Mouse (Mus musculus): Measurements from ENCODE around the gene Vstm4. TPM values are rescaled to one million over a fixed set of nuclear protein-coding genes. Genes with fewer than 3 reads are reported as not detected.

Gene Vstm4
- total RNA-seq (2018; cell fraction: chromatin; rRNA removed), result under 1 TPM in 1 of 26 experiments, not detected in 25; 0.76 TPM
- under 1 TPM in 3 of 26 experiments, not detected in 23; 0.05 to 0.06 (median 0.06) TPM for total RNA-seq (2018; cell fraction: cytosol; rRNA removed)
- not detected for total RNA-seq (2018; cell fraction: nucleus; rRNA removed)
- 0.06 to 0.09 TPM in 2 of 3 replicates, not detected in the other for polyA plus RNA-seq (2018)

- no peaks in the 10 kb centered on the region for H3K79me2 ChIP-seq (ENCODE audit: inconsistent target)
- 2% methylated on average over 67 of the region's 68 CpGs for WGBS (ENCODE audit: missing documents)
- H3K36me3 ChIP-seq (ENCODE audit: inconsistent target), result no peaks in the 10 kb centered on the region
- no peak within 1 kb of the TSS for H3K4me3 ChIP-seq (ENCODE audit: inconsistent target)
- no peak within 1 kb of the TSS for H3K27ac ChIP-seq
Measured at GRCm38 (mm10) chr14:32856681-32857328, at the start of gene Vstm4. Gene Vstm4 (plus strand): TSS chr14:32856756.

GRCm38 (mm10) chr14:32810111-32810510 lies 46.4 kb upstream of the Vstm4 start:
- Histone ChIP-seq H3K36me3 (ENCODE audit: inconsistent target) (peaks cover 32% of the 10 kb centered on the region), H3K4me3 (ENCODE audit: inconsistent target) (no peak overlapping the region), H3K27ac (no peak overlapping the region), H3K79me2 (ENCODE audit: inconsistent target) (no peaks in the 10 kb centered on the region)

- Histone ChIP-seq H3K27ac (no peak overlapping the region), H3K36me3 (ENCODE audit: inconsistent target) (peaks cover 44% of the 10 kb centered on the region), H3K79me2 (ENCODE audit: inconsistent target) (no peaks in the 10 kb centered on the region), H3K4me3 (ENCODE audit: inconsistent target) (no peak overlapping the region)
- WGBS (ENCODE audit: missing documents), result 30% methylated on average over 6 of the region's 6 CpGs
Measured at GRCm38 (mm10) chr14:32812429-32812828, 44.1 kb upstream of the Vstm4 start.

- 93% methylated on average over 4 of the region's 4 CpGs for WGBS (ENCODE audit: missing documents)
- H3K27ac ChIP-seq, result no peak overlapping the region
Measured at GRCm38 (mm10) chr14:32814961-32815360, 41.6 kb upstream of the Vstm4 start.

GRCm38 (mm10) chr14:32816533-32816932 lies 40.0 kb upstream of the Vstm4 start:
- no peak overlapping the region for H3K27ac ChIP-seq
- no peaks in the 10 kb centered on the region for H3K79me2 ChIP-seq (ENCODE audit: inconsistent target)
- no peak overlapping the region for H3K4me3 ChIP-seq (ENCODE audit: inconsistent target)
- H3K36me3 ChIP-seq (ENCODE audit: inconsistent target), result peaks cover 39% of the 10 kb centered on the region
- 86% methylated on average over 4 of the region's 4 CpGs for WGBS (ENCODE audit: missing documents)

More at GRCm38 (mm10) chr14:32814961-32815360, 41.6 kb upstream of the Vstm4 start:
- Histone ChIP-seq H3K4me3 (ENCODE audit: inconsistent target) (no peak overlapping the region), H3K36me3 (ENCODE audit: inconsistent target) (peaks cover 39% of the 10 kb centered on the region), H3K79me2 (ENCODE audit: inconsistent target) (no peaks in the 10 kb centered on the region)

- Histone ChIP-seq H3K36me3 (ENCODE audit: inconsistent target) (peaks cover 39% of the 10 kb centered on the region), H3K79me2 (ENCODE audit: inconsistent target) (no peaks in the 10 kb centered on the region), H3K4me3 (ENCODE audit: inconsistent target) (no peak overlapping the region), H3K27ac (no peak overlapping the region)
- WGBS (ENCODE audit: missing documents), result 89% methylated on average over 7 of the region's 7 CpGs
Measured at GRCm38 (mm10) chr14:32817258-32817657, 39.3 kb upstream of the Vstm4 start.

GRCm38 (mm10) chr14:32819297-32819696 lies 37.3 kb upstream of the Vstm4 start:
- Histone ChIP-seq H3K27ac (no peak overlapping the region), H3K79me2 (ENCODE audit: inconsistent target) (no peaks in the 10 kb centered on the region), H3K36me3 (ENCODE audit: inconsistent target) (peaks cover 39% of the 10 kb centered on the region), H3K4me3 (ENCODE audit: inconsistent target) (no peak overlapping the region)
- 92% methylated on average over 1 of the region's 1 CpGs for WGBS (ENCODE audit: missing documents)

GRCm38 (mm10) chr14:32822812-32823211 lies 33.7 kb upstream of the Vstm4 start:
- WGBS (ENCODE audit: missing documents), result 65% methylated on average over 4 of the region's 4 CpGs
- Histone ChIP-seq H3K79me2 (ENCODE audit: inconsistent target) (no peaks in the 10 kb centered on the region), H3K4me3 (ENCODE audit: inconsistent target) (no peak overlapping the region), H3K27ac (no peak overlapping the region), H3K36me3 (ENCODE audit: inconsistent target) (peaks cover 7% of the 10 kb centered on the region; the same call in 1 of the 2 replicates)

GRCm38 (mm10) chr14:32823861-32824260 lies 32.7 kb upstream of the Vstm4 start:
- no peak overlapping the region for H3K4me3 ChIP-seq (ENCODE audit: inconsistent target)
- H3K36me3 ChIP-seq (ENCODE audit: inconsistent target), result no peaks in the 10 kb centered on the region
- no peaks in the 10 kb centered on the region for H3K79me2 ChIP-seq (ENCODE audit: inconsistent target)
- WGBS (ENCODE audit: missing documents), result 20% methylated on average over 3 of the region's 3 CpGs
- no peak overlapping the region for H3K27ac ChIP-seq

- no peak overlapping the region for H3K4me3 ChIP-seq (ENCODE audit: inconsistent target)
- H3K79me2 ChIP-seq (ENCODE audit: inconsistent target), result no peaks in the 10 kb centered on the region
- H3K36me3 ChIP-seq (ENCODE audit: inconsistent target), result no peaks in the 10 kb centered on the region
- 77% methylated on average over 14 of the region's 14 CpGs for WGBS (ENCODE audit: missing documents)
- H3K27ac ChIP-seq, result no peak overlapping the region
Measured at GRCm38 (mm10) chr14:32824267-32825150, 32.0 kb upstream of the Vstm4 start.

GRCm38 (mm10) chr14:32825426-32826032 lies 31.0 kb upstream of the Vstm4 start:
- Histone ChIP-seq H3K27ac (no peak overlapping the region), H3K4me3 (ENCODE audit: inconsistent target) (no peak overlapping the region), H3K79me2 (ENCODE audit: inconsistent target) (no peaks in the 10 kb centered on the region), H3K36me3 (ENCODE audit: inconsistent target) (no peaks in the 10 kb centered on the region)
- 45% methylated on average over 11 of the region's 11 CpGs for WGBS (ENCODE audit: missing documents)

- Histone ChIP-seq H3K27ac (no peak overlapping the region), H3K79me2 (ENCODE audit: inconsistent target) (no peaks in the 10 kb centered on the region), H3K4me3 (ENCODE audit: inconsistent target) (no peak overlapping the region), H3K36me3 (ENCODE audit: inconsistent target) (no peaks in the 10 kb centered on the region)
- 75% methylated on average over 4 of the region's 4 CpGs for WGBS (ENCODE audit: missing documents)
Measured at GRCm38 (mm10) chr14:32827165-32827564, 29.4 kb upstream of the Vstm4 start.

GRCm38 (mm10) chr14:32827994-32828650 lies 28.4 kb upstream of the Vstm4 start:
- no peak overlapping the region for H3K27ac ChIP-seq
- no peak overlapping the region for H3K4me3 ChIP-seq (ENCODE audit: inconsistent target)
- 59% methylated on average over 6 of the region's 6 CpGs for WGBS (ENCODE audit: missing documents)
- H3K79me2 ChIP-seq (ENCODE audit: inconsistent target), result no peaks in the 10 kb centered on the region
- no peaks in the 10 kb centered on the region for H3K36me3 ChIP-seq (ENCODE audit: inconsistent target)

GRCm38 (mm10) chr14:32833847-32834246 lies 22.7 kb upstream of the Vstm4 start, which contains the start of gene Fam170b:
Gene Fam170b (plus strand): TSS chr14:32833962.
- 82% methylated on average over 8 of the region's 8 CpGs for WGBS (ENCODE audit: missing documents)
- Histone ChIP-seq H3K4me3 (ENCODE audit: inconsistent target) (no peak within 1 kb of the TSS), H3K79me2 (ENCODE audit: inconsistent target) (no peaks in the 10 kb centered on the region), H3K36me3 (ENCODE audit: inconsistent target) (no peaks in the 10 kb centered on the region), H3K27ac (no peak within 1 kb of the TSS)
